Mouse (Mus musculus) heart, postnatal 0 days (tissue): ENCODE data around the gene Ubap2l. TPM values are rescaled to one million over a fixed set of nuclear protein-coding genes. Genes with fewer than 3 reads are reported as not detected.
A peak's percentile ranks its signal among the peaks of the same experiment; 100 is the strongest.

ENCODE experiments used
- ATAC-seq: fragments of 200-750 bp; cut with Nextera tagmentation; 2 replicates; pipeline ENCODE4 v1.8.0; 2017; ENCODE audit warnings: low read depth, moderate number of reproducible peaks, moderate library complexity; ENCODE audit not compliant: insufficient read depth
- DNase-seq: peaks from one replicate; pipeline ENCODE4 v3.0.0-alpha.2; 2016; ENCODE audit warnings: low spot score
- H3K27ac ChIP-seq: fragments of 300-500 bp; sonication (generic); 2 replicates; pipeline ENCODE4 v1.5.1; 2014; ENCODE audit warnings: low read depth, mild to moderate bottlenecking
- H3K27me3 ChIP-seq: fragments of 300-500 bp; sonication (generic); 2 replicates; pipeline ENCODE4 v1.6.1; 2014; ENCODE audit warnings: low read length, mixed read lengths; ENCODE audit not compliant: control insufficient read depth, insufficient read depth
- H3K36me3 ChIP-seq: fragments of 300-500 bp; sonication (generic); replicated peaks from 2 replicates; pipeline ENCODE4 v1.6.1; 2014; ENCODE audit warnings: low read length, mixed read lengths; ENCODE audit not compliant: control insufficient read depth, insufficient read depth
- H3K4me1 ChIP-seq: fragments of 300-500 bp; sonication (generic); 2 replicates; pipeline ENCODE4 v1.6.1; 2014; ENCODE audit warnings: antibody characterized with exemption; ENCODE audit not compliant: control insufficient read depth, insufficient read depth
- H3K4me2 ChIP-seq: fragments of 300-500 bp; sonication (generic); 2 replicates; pipeline ENCODE4 v1.6.1; 2014; ENCODE audit warnings: low read depth, mild to moderate bottlenecking, low read length, moderate library complexity
- H3K4me3 ChIP-seq: fragments of 300-500 bp; sonication (generic); 2 replicates; pipeline ENCODE4 v1.5.1; 2014; ENCODE audit warnings: low read depth, low read length
- H3K9ac ChIP-seq: fragments of 300-500 bp; sonication (generic); replicated peaks from 2 replicates; pipeline ENCODE4 v1.6.1; 2014; ENCODE audit warnings: low read depth, low read length, mixed read lengths
- H3K9me3 ChIP-seq: fragments of 300-500 bp; sonication (generic); replicated peaks from 2 replicates; pipeline ENCODE4 v1.6.1; 2016; ENCODE audit warnings: low read length; ENCODE audit not compliant: control insufficient read depth
- CTCF ChIP-seq: IDR thresholded peaks from 2 replicates; pipeline ENCODE4 v1.5.1; 2016; ENCODE audit warnings: antibody characterized with exemption, control low read depth, low read depth
- EP300 ChIP-seq: IDR thresholded peaks from 2 replicates; pipeline ENCODE4 v1.6.1; 2016; ENCODE audit warnings: antibody characterized with exemption, low read depth
- WGBS: fragments of 180-500 bp; shearing (Covaris S2); extraction: QIAGEN DNeasy Blood & Tissue Kit; methylation state at CpG from one replicate; pipeline ENCODE4 v1.1.7; 2014; 5-methylcytosine and 5-hydroxymethylcytosine counted together
- polyA plus RNA-seq: library from polyadenylated mRNA; unstranded; fragments of >200 nt; fragmentation: Nextera tagmentation; extraction: Ambion mirVana; gene quantifications from 2 replicates; pipeline ENCODE4 v1.2.1, GENCODE M21; 2015
- total RNA-seq: library from RNA; depleted of rRNA; stranded (reverse); fragments of >200 nt; gene quantifications from 2 replicates; pipeline ENCODE4 v1.2.3, GENCODE M21; 2014; ENCODE audit warnings: low replicate concordance

Gene Ubap2l
- total and polyA plus RNA-seq, 2 experiments from 2014 or later = 64.2 to 92.0 TPM

- DNase-seq (no peak), ATAC-seq (no peak)
- Histone ChIP-seq H3K36me3 (peaks cover 17% of the 10 kb centered on the region), H3K9me3 (no peaks in the 10 kb centered on the region), H3K4me1 (peaks cover 44% of the 10 kb centered on the region), H3K27ac (peak overlapping the region; percentile 95), H3K4me2 (peak overlapping the region; percentile 73), H3K9ac (no peak overlapping the region), H3K27me3 (no peaks in the 10 kb centered on the region), H3K4me3 (0 out of 2 replicates have a peak overlapping the region, but pooled peaks have one; percentile 7)
- 21% methylated on average over 5 of the region's 5 CpGs for WGBS
- TF ChIP-seq CTCF (no peak), EP300 (no peak)
Measured at GRCm38 (mm10) chr3:90083034-90083433, 30.6 kb upstream of the Ubap2l start.

DNA sequence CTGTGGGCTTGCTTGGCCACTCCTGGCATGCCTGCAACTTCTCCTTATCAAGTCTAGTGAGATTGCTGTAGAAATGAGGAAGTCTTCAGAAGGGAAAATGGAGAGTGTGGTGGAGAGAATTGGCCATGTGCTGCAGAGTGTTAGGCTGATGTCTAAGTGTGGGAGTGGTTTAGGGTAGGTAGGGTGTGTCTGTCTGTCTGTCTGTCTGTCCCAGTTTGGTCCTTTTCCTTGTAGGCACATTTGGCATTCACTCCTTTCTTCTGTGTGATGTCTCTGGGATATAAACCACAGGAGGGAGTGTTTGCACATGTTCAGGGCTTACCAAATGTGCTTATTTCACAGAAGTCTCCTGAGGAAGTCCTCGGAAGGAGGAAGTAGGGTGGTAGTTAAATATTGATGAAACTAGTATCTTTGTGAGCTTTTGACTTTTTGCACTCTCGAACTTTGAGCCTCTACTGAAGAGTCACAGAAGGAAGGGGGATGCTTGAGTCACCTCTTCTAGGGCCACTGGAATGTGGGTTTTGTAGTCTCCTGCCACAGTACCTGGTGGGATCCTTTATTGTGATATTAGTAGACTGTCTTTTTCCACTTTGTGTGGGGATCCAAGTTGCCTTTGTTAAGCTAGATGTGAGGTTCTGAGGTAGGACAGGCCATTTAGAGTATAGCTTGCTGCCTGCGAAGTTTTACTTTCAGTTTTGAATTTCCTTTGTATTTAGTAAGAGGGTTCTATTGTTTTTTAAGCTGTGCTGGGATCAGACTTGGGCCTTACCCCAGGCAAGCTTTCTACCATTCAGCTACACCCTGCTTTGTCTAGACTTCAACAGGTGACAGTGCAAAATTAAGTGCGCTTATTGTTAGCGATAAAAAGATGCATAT, 29.2 kb upstream of the Ubap2l start:
- H3K9me3 ChIP-seq = no peaks in the 10 kb centered on the region
- H3K27me3 ChIP-seq = no peaks in the 10 kb centered on the region
- H3K27ac ChIP-seq = peak overlapping the region; percentile 95
- peak overlapping the region; percentile 32; the same call in 1 of the 2 replicates for H3K9ac ChIP-seq
- 50% methylated on average over 5 of the region's 5 CpGs for WGBS
- TF ChIP-seq EP300 = no peak
- TF ChIP-seq CTCF = no peak
- peak overlapping the region; percentile 86 for H3K4me3 ChIP-seq
- peaks cover 3% of the 10 kb centered on the region; the same call in 1 of the 2 replicates for H3K36me3 ChIP-seq
- no peak for DNase-seq
- ATAC-seq = no peak
- H3K4me1 ChIP-seq = peaks cover 44% of the 10 kb centered on the region
- H3K4me2 ChIP-seq = peak overlapping the region; percentile 73

GRCm38 (mm10) chr3:90080498-90080863, 28.1 kb upstream of the Ubap2l start:
- H3K9me3 ChIP-seq = no peaks in the 10 kb centered on the region
- peak overlapping the region; percentile 82 for H3K9ac ChIP-seq
- WGBS = 0% methylated on average over 6 of the region's 6 CpGs
- TF ChIP-seq CTCF = no peak
- no peak for TF ChIP-seq EP300
- DNase-seq (no peak), ATAC-seq (no peak)
- H3K4me2 ChIP-seq = peak overlapping the region; percentile 73
- no peaks in the 10 kb centered on the region for H3K36me3 ChIP-seq
- H3K27me3 ChIP-seq = no peaks in the 10 kb centered on the region
- H3K27ac ChIP-seq = peak overlapping the region; percentile 95
- peak overlapping the region; percentile 86 for H3K4me3 ChIP-seq
- peaks cover 44% of the 10 kb centered on the region for H3K4me1 ChIP-seq

DNA sequence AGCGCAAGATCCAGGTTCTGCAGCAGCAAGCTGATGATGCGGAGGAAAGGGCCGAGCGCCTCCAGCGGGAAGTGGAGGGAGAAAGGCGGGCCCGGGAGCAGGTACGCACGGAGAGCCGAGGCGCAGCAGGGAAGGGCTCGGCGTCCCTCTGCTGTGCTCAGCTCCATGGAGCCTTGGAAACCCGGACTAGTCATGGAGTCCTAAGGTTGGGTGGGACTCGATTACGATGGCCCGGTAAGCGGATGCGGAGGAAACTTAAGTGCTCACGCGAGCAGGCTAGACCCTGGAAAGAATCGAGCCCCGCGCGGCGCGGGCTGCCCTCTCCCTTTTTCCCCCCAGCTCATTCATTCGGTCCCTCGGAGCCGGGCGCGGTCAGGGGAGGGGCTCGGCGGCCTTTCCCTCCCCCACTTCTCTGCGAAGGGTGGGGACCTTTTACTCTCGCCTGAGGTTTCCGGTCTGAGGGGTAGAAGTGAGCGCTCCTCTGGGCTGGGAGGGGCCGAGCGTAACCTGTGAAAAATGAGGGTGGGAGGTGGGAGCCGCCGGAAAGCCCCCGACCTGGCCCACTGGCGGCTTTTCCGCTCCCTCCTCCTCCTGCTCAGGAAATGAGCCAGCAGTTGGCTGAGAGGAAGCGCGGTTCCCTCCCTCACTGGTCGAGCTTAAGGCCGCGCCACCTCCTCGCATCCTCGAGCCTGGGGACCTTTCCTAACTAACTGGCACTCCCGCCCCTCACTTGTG, 27.5 kb upstream of the Ubap2l start:
- H3K4me3 ChIP-seq = peak overlapping the region; percentile 86
- under 1% methylated on average over 50 of the region's 53 CpGs for WGBS
- no peaks in the 10 kb centered on the region for H3K9me3 ChIP-seq
- peak overlapping the region; percentile 95 for H3K27ac ChIP-seq
- no peaks in the 10 kb centered on the region for H3K36me3 ChIP-seq
- ATAC-seq (peak; percentile 51), DNase-seq (peak; percentile 79)
- no peak; the same call in 1 of the 2 replicates for TF ChIP-seq EP300
- no peak for TF ChIP-seq CTCF
- H3K4me2 ChIP-seq = peak overlapping the region; percentile 73
- peaks cover 40% of the 10 kb centered on the region for H3K4me1 ChIP-seq
- no peaks in the 10 kb centered on the region for H3K27me3 ChIP-seq
- peak overlapping the region; percentile 82 for H3K9ac ChIP-seq

DNA sequence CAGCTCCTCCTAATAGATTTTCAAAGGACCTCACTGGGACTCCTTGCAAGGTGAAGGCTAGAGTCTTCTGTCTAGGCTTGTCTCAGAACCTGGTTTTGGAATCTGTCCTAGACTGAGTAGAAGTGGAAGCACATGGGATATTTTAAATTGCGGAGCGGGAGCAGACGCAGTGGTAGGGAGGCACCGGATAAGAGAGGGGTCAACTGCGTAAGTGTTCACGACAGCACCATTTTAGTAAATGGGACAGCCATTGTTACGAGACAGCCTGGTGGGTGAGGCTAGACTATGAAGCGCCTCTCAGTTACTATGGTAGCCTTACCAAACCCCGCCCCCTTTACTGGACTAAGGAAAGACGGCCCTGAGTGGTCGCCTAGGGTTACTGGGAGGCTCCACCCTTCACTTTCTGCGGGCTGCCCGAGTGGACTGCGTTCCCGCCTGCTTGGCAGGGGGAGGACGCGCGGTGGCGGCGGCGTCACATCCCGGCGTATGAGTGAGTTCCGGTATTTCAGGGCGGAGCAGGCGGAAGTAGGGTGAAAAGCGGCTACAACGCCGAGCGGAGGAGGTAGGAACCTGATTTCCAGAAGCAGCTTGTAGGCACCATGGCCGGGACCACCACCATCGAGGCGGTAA, 26.8 kb upstream of the Ubap2l start:
- no peaks in the 10 kb centered on the region for H3K27me3 ChIP-seq
- H3K36me3 ChIP-seq = no peaks in the 10 kb centered on the region
- H3K4me3 ChIP-seq = peak overlapping the region; percentile 86
- peak; percentile 95 for ATAC-seq
- peak overlapping the region; percentile 82 for H3K9ac ChIP-seq
- peak; percentile 98 for DNase-seq
- no peaks in the 10 kb centered on the region for H3K9me3 ChIP-seq
- peaks cover 33% of the 10 kb centered on the region for H3K4me1 ChIP-seq
- TF ChIP-seq EP300 = peak; percentile 35; the same call in 1 of the 2 replicates
- TF ChIP-seq CTCF = 0 out of 2 replicates have a peak, but pooled peaks have one; percentile 1
- H3K27ac ChIP-seq = peak overlapping the region; percentile 95
- peak overlapping the region; percentile 73 for H3K4me2 ChIP-seq
- under 1% methylated on average over 33 of the region's 33 CpGs for WGBS
